Mouse (Mus musculus) kidney, embryonic 16.5 days (tissue): ENCODE measurements around the gene Grk5. TPM values are rescaled to one million over a fixed set of nuclear protein-coding genes. Genes with fewer than 3 reads are reported as not detected.
A peak's percentile ranks its signal among the peaks of the same experiment; 100 is the strongest.

Source experiments
- ATAC-seq: fragments of 200-750 bp; cut with Nextera tagmentation; 2 replicates; pipeline ENCODE4 v1.8.0; 2017; ENCODE audit warnings: moderate TSS enrichment; ENCODE audit not compliant: low FRiP score, low TSS enrichment
- H3K27ac ChIP-seq: fragments of 300-500 bp; sonication (generic); 2 replicates; pipeline ENCODE4 v1.5.1; 2014; ENCODE audit warnings: low read length
- H3K27me3 ChIP-seq: fragments of 300-500 bp; sonication (generic); 2 replicates; pipeline ENCODE4 v1.6.1; 2014; ENCODE audit warnings: low read length, control low read depth, mixed read lengths; ENCODE audit not compliant: insufficient read depth
- H3K36me3 ChIP-seq: fragments of 300-500 bp; sonication (generic); 2 replicates; pipeline ENCODE4 v1.6.1; 2014; ENCODE audit warnings: low read length, control low read depth, mixed read lengths; ENCODE audit not compliant: insufficient read depth
- H3K4me1 ChIP-seq: fragments of 300-500 bp; sonication (generic); 2 replicates; pipeline ENCODE4 v1.6.1; 2014; ENCODE audit warnings: low read length, control low read depth, mixed read lengths; ENCODE audit not compliant: insufficient read depth
- H3K4me2 ChIP-seq: fragments of 300-500 bp; sonication (generic); replicated peaks from 2 replicates; pipeline ENCODE4 v1.6.1; 2014; ENCODE audit warnings: low read depth, low read length
- H3K4me3 ChIP-seq: fragments of 300-500 bp; sonication (generic); 2 replicates; pipeline ENCODE4 v1.5.1; 2014; ENCODE audit warnings: mild to moderate bottlenecking, low read length
- H3K9ac ChIP-seq: fragments of 300-500 bp; sonication (generic); replicated peaks from 2 replicates; pipeline ENCODE4 v1.6.1; 2014; ENCODE audit warnings: low read length
- H3K9me3 ChIP-seq: fragments of 300-500 bp; sonication (generic); 2 replicates; pipeline ENCODE4 v1.6.1; 2016; ENCODE audit warnings: low read length, control low read depth
- WGBS: fragments of 180-500 bp; shearing (Covaris S2); extraction: QIAGEN DNeasy Blood & Tissue Kit; methylation state at CpG from one replicate; pipeline ENCODE4 v1.1.7; 2014; 5-methylcytosine and 5-hydroxymethylcytosine counted together
- polyA plus RNA-seq: library from polyadenylated mRNA; unstranded; fragments of >200 nt; fragmentation: Nextera tagmentation; extraction: Ambion mirVana; gene quantifications from 2 replicates; pipeline ENCODE4 v1.2.1, GENCODE M21; 2015

Grk5 gene
- polyA plus RNA-seq, 1 experiment from 2014 or later: 2.7 TPM

DNA sequence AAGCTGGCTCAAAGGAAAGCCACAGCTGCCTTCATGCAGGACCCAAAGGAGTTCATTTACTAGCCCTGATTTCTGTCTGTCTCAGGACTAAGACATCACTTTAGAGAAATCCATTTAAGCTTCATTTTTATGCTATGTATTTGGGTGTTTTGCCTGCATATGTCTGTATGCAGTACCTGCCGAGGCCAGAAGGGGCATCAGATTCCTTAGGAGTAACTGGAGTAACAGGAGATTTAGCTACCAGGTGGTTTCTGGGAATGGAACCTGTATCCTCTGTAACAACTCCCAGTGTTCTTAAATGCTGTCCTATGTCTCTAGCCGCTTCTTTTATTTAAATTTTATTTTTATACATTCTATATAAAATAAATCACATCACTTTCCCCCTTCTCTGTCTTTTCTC is 220.6 kb downstream of the Grk5 start:
- Histone ChIP-seq H3K27me3 (no peaks in the 10 kb centered on the region), H3K4me1 (no peaks in the 10 kb centered on the region), H3K4me3 (no peak overlapping the region), H3K27ac (no peak overlapping the region), H3K9me3 (peaks cover 20% of the 10 kb centered on the region), H3K9ac (no peak overlapping the region), H3K4me2 (no peak overlapping the region), H3K36me3 (peaks cover 9% of the 10 kb centered on the region; the same call in 1 of the 2 replicates)
- no peak for ATAC-seq
- WGBS: 57% methylated on average over 2 of the region's 2 CpGs

DNA sequence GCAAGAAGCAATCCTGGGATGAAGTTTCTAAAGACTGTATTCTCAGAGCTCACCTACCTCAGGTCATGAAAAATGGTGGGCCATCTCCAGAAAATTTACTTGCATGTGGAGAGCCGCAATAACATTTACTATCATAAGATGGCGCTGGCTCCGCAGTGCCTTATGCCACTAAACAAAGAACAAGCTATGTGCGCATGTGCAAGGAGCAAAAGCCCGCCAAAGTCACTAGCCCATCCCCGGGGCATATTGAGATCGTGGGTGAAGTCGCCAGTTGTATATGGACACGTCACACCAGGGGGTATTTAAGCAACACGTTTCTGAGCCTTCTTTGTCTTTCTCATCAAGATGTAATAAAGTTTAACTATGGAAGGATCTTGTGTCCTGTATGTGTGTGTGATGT is 241.5 kb downstream of the Grk5 start:
- peaks cover 8% of the 10 kb centered on the region for H3K9me3 ChIP-seq
- no peak overlapping the region for H3K4me3 ChIP-seq
- no peaks in the 10 kb centered on the region for H3K4me1 ChIP-seq
- ATAC-seq: no peak
- H3K9ac ChIP-seq: no peak overlapping the region
- 0 out of 2 replicates have a peak, but pooled peaks cover 6% of the 10 kb centered on the region for H3K36me3 ChIP-seq
- no peak overlapping the region for H3K4me2 ChIP-seq
- WGBS: 92% methylated on average over 10 of the region's 10 CpGs
- no peak overlapping the region for H3K27ac ChIP-seq
- H3K27me3 ChIP-seq: no peaks in the 10 kb centered on the region

- no peak for ATAC-seq
- Histone ChIP-seq H3K9ac (no peak overlapping the region), H3K4me2 (no peak overlapping the region), H3K27me3 (no peaks in the 10 kb centered on the region), H3K27ac (no peak overlapping the region), H3K36me3 (0 out of 2 replicates have a peak, but pooled peaks cover 2% of the 10 kb centered on the region), H3K4me1 (peaks cover 11% of the 10 kb centered on the region), H3K9me3 (no peaks in the 10 kb centered on the region), H3K4me3 (no peak overlapping the region)
Observed at GRCm38 (mm10) chr19:61138655-61139054, 249.1 kb downstream of the Grk5 start.

- Histone ChIP-seq H3K27me3 (no peaks in the 10 kb centered on the region), H3K9ac (peak within 1 kb of the TSS; percentile 84), H3K4me2 (peak within 1 kb of the TSS; percentile 51), H3K4me3 (peak within 1 kb of the TSS; percentile 76), H3K27ac (peak within 1 kb of the TSS; percentile 35; the same call in 1 of the 2 replicates), H3K36me3 (no peaks in the 10 kb centered on the region), H3K4me1 (peaks cover 11% of the 10 kb centered on the region), H3K9me3 (no peaks in the 10 kb centered on the region)
- peak; percentile 99 for ATAC-seq
- WGBS: under 1% methylated on average over 18 of the region's 18 CpGs
Observed at GRCm38 (mm10) chr19:61140342-61141206, 251.0 kb downstream of the Grk5 start, which contains the start of gene Zfp950. Zfp950 (minus strand) TSS chr19:61140840.

DNA sequence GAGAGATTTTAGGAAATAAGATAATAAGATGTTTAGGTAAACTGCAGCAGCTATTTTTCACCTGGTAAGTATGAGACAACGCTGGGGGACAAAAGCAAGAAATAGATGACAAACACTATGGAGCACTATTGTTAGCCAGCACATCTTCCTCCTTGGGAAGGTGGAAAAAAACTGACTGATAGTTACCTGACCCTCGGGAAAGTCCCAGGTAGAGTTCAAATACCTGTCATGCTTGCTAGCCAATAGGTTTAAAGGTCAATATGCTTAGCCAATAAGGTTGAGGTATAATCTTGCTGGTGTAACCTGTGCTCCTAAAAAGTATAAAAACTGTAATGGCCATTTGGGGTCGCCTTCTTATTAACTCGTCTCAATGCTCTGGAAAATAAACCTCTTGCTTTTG is 251.8 kb downstream of the Grk5 start:
- H3K27ac ChIP-seq: peak overlapping the region; percentile 35; the same call in 1 of the 2 replicates
- peak overlapping the region; percentile 57 for H3K9ac ChIP-seq
- no peaks in the 10 kb centered on the region for H3K27me3 ChIP-seq
- peak overlapping the region; percentile 76 for H3K4me3 ChIP-seq
- no peak for ATAC-seq
- WGBS: 21% methylated on average over 4 of the region's 4 CpGs
- no peaks in the 10 kb centered on the region for H3K36me3 ChIP-seq
- H3K9me3 ChIP-seq: no peaks in the 10 kb centered on the region
- H3K4me1 ChIP-seq: peaks cover 11% of the 10 kb centered on the region
- peak overlapping the region; percentile 51 for H3K4me2 ChIP-seq

Other genes with a start within 250 kb of the Grk5 start
- gene Nanos1, start 133.8 kb upstream of the Grk5 start, polyA plus RNA-seq: 0.97 and 1.0 TPM in 2 replicates
- 144 and 149 TPM in 2 replicates for gene Eif3a, start 99.1 kb upstream of the Grk5 start, polyA plus RNA-seq
- gene Fam45a, start 78.2 kb upstream of the Grk5 start, polyA plus RNA-seq: 27.7 and 29.9 TPM in 2 replicates
- gene Sfxn4, start 28.3 kb upstream of the Grk5 start, polyA plus RNA-seq: 8.6 and 8.9 TPM in 2 replicates
- 136 and 150 TPM in 2 replicates for gene Prdx3, start 15.2 kb upstream of the Grk5 start, polyA plus RNA-seq